10 mouse cellular contexts compared by ENCODE assay signal in the genomic region with DNA sequence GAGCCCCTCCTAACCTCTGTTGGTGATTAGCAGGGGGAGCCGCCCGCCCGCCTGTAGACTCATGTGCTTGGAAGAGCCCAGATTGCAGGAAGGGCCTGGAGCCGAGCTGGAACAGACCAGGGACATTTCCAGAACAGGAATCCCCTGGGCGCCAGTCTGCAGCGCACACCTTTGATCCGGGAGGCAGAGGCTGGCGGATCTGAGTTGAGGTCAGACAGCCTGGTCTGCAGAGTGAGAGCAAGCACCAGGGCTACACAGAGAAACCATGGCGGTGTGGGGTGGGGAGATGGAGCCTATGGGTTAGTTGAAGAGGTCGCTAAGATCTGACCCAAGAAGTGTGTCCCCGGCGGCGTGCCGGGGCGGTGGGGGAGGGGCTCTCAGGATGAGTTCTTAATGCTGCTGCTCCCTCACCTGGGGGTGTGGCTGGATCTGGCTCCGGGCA. TPM values are rescaled to one million over a fixed set of nuclear protein-coding genes. Genes with fewer than 3 reads are reported as not detected.
DNase-seq lines count a peak whose midpoint lies in the region; ATAC-seq and TF ChIP-seq lines count a peak whose summit lies in the region.
"Had no signal": no experiment of that assay in that cellular context is flagged by ENCODE, and none has a peak within 500 bp of the region (broad histone marks: within the 10 kb centered on the region; RNA-seq: fewer than 3 reads in every experiment).

No protein-coding gene starts in this region.

- H3K27ac ChIP-seq in ES-Bruce4 (ENCODE audit: insufficient read depth, low read length) = 0 out of 2 replicates have a peak overlapping the region, but pooled peaks have one; percentile 3
- peak overlapping the region; percentile 70; the same call in 1 of the 2 replicates for H3K27ac ChIP-seq in stomach, embryonic 14.5 days (ENCODE audit: low read length)
- H3K27ac ChIP-seq: hindbrain, embryonic 15.5 days had no signal

- H3K4me1 ChIP-seq in ES-Bruce4 (ENCODE audit: control insufficient read depth, insufficient read depth, low read length) = peaks cover 16% of the 10 kb centered on the region
- peaks cover 72% of the 10 kb centered on the region for H3K4me1 ChIP-seq in stomach, embryonic 14.5 days (ENCODE audit: control insufficient read depth, insufficient read depth, low read length)

- no peak for ATAC-seq in stomach, embryonic 14.5 days (ENCODE audit: insufficient number of reproducible peaks, insufficient read depth, low FRiP score, low read depth)

- TF ChIP-seq EP300 in ES-Bruce4 (IDR thresholded peaks at IDR 0.05; ENCODE audit: insufficient read depth, low read depth, low read length) = no peak

- peak overlapping the region; percentile 32 for H3K4me3 ChIP-seq in ES-Bruce4 (ENCODE audit: low read depth, low read length)
- H3K4me3 ChIP-seq in stomach, embryonic 14.5 days (ENCODE audit: low read depth, low read length) = no peak overlapping the region
- H3K4me3 ChIP-seq: hindbrain, embryonic 15.5 days had no signal

- no peaks in the 10 kb centered on the region for H3K36me3 ChIP-seq in ES-Bruce4 (ENCODE audit: control insufficient read depth, insufficient read depth, low read length, poor library complexity, severe bottlenecking)
- H3K36me3 ChIP-seq in stomach, embryonic 14.5 days (ENCODE audit: control insufficient read depth, insufficient read depth, low read length) = no peaks in the 10 kb centered on the region
- H3K36me3 ChIP-seq: hindbrain, embryonic 15.5 days had no signal

- 16% methylated on average over 16 of the region's 16 CpGs for WGBS in stomach, embryonic 14.5 days

- no peak for TF ChIP-seq POLR2A in ES-Bruce4 (IDR thresholded peaks at IDR 0.05; ENCODE audit: insufficient read depth, low read length)

- DNase-seq in cerebellum, adult 11-12 months = peak; percentile 58
- DNase-seq in cerebellum, postnatal 4 days (ENCODE audit: low spot score in 2 of 2) = no peak
- DNase-seq in gastrocnemius, postnatal 14 days = peak; percentile 73
- peak; percentile 64 for DNase-seq in kidney, adult 9 months
- DNase-seq in layer of hippocampus, adult 18-20 months (ENCODE audit: low spot score in 2 of 2) = no peak
- DNase-seq in cerebellum, postnatal 10 days = no peak

- peak overlapping the region; percentile 10; the same call in 1 of the 2 replicates for H3K4me2 ChIP-seq in stomach, embryonic 14.5 days (replicated peaks; ENCODE audit: low read depth, low read length)
- H3K4me2 ChIP-seq: hindbrain, embryonic 15.5 days had no signal

- no peak for TF ChIP-seq CTCF in ES-Bruce4 (IDR thresholded peaks at IDR 0.05; ENCODE audit: low read depth, low read length)

- H3K27me3 ChIP-seq in ES-Bruce4 (ENCODE audit: control insufficient read depth, insufficient read depth, low read length, poor library complexity, severe bottlenecking) = no peaks in the 10 kb centered on the region
- H3K27me3 ChIP-seq in stomach, embryonic 14.5 days (ENCODE audit: control insufficient read depth, insufficient read depth, low read length) = no peaks in the 10 kb centered on the region
- H3K27me3 ChIP-seq: CH12.LX; hindbrain, embryonic 15.5 days had no signal

- intact Hi-C loops in gastrocnemius, postnatal 14 days (cut with DNase I; ENCODE audit: low total_unique reads) = no loop called here

- H3K9me3 ChIP-seq in ES-Bruce4 (replicated peaks; ENCODE audit: control insufficient read depth, insufficient read depth, low read length, poor library complexity, severe bottlenecking) = no peaks in the 10 kb centered on the region
- no peaks in the 10 kb centered on the region for H3K9me3 ChIP-seq in stomach, embryonic 14.5 days (ENCODE audit: control insufficient read depth, low read depth, low read length)
- H3K9me3 ChIP-seq: hindbrain, embryonic 15.5 days had no signal

- peak overlapping the region; percentile 2; the same call in 1 of the 2 replicates for H3K9ac ChIP-seq in ES-Bruce4 (ENCODE audit: low read depth, poor library complexity, severe bottlenecking)
- H3K9ac ChIP-seq in stomach, embryonic 14.5 days (replicated peaks; ENCODE audit: low read depth, low read length) = no peak overlapping the region
- H3K9ac ChIP-seq: hindbrain, embryonic 15.5 days had no signal

RNA-seq across cellular contexts. Expression of gene Rplp0, which starts 25.0 kb away (rescaled TPM):
- polyA plus RNA-seq in ES-Bruce4 (2011; ENCODE audit: insufficient read depth, insufficient read length, low read depth, missing spikeins) = 3,041 and 3,060 TPM in 2 replicates
- total RNA-seq in gastrocnemius, postnatal 14 days (2021) = 100 to 1,000 TPM; 780 to 872 TPM
- 1,866 and 1,880 TPM in 2 replicates for polyA plus RNA-seq in stomach, embryonic 14.5 days (2014; fragmentation: Nextera tagmentation; extraction: Ambion mirVana)
- total RNA-seq in layer of hippocampus, adult 18-20 months (2021) = 100 to 1,000 TPM; 210 to 218 TPM

RNA-seq across cellular contexts. Expression of gene Pxn, which starts 27.8 kb away (rescaled TPM):
- polyA plus RNA-seq in ES-Bruce4 (2011; ENCODE audit: insufficient read depth, insufficient read length, low read depth, missing spikeins) = 35.1 and 38.1 TPM in 2 replicates
- 10 to 100 TPM; 80.6 to 83.4 TPM for total RNA-seq in gastrocnemius, postnatal 14 days (2021)
- 15.9 and 17.7 TPM in 2 replicates for polyA plus RNA-seq in stomach, embryonic 14.5 days (2014; fragmentation: Nextera tagmentation; extraction: Ambion mirVana)
- 10 to 100 TPM; 34.5 to 42.3 TPM for total RNA-seq in layer of hippocampus, adult 18-20 months (2021)

RNA-seq across cellular contexts. Expression of gene Gcn1l1, which starts 30.7 kb away (rescaled TPM):
- 62.0 and 63.3 TPM in 2 replicates for polyA plus RNA-seq in ES-Bruce4 (2011; ENCODE audit: insufficient read depth, insufficient read length, low read depth, missing spikeins)
- 10 to 100 TPM; 28.7 to 31.3 TPM for total RNA-seq in gastrocnemius, postnatal 14 days (2021)
- 42.3 TPM in 2 replicates for polyA plus RNA-seq in stomach, embryonic 14.5 days (2014; fragmentation: Nextera tagmentation; extraction: Ambion mirVana)
- 10 to 100 TPM; 64.0 to 68.7 TPM for total RNA-seq in layer of hippocampus, adult 18-20 months (2021)

RNA-seq across cellular contexts. Expression of gene Sirt4, which starts 49.8 kb away (rescaled TPM):
- 22.2 and 28.3 TPM in 2 replicates for polyA plus RNA-seq in ES-Bruce4 (2011; ENCODE audit: insufficient read depth, insufficient read length, low read depth, missing spikeins)
- 10 to 100 TPM; 10.3 to 16.6 TPM for total RNA-seq in gastrocnemius, postnatal 14 days (2021)
- 20.9 and 23.5 TPM in 2 replicates for polyA plus RNA-seq in stomach, embryonic 14.5 days (2014; fragmentation: Nextera tagmentation; extraction: Ambion mirVana)
- total RNA-seq in layer of hippocampus, adult 18-20 months (2021) = 10 to 100 TPM; 27.9 to 35.7 TPM

Comparison
In these comparisons a context has a peak if more than half of its experiments do, and no peak if none do; other contexts are left out.
1. DNase-seq: peak in cerebellum, adult 11-12 months (single experiment), gastrocnemius, postnatal 14 days (single experiment) and kidney, adult 9 months (single experiment); none in cerebellum, postnatal 4 days (0 of 2), layer of hippocampus, adult 18-20 months (0 of 2) and cerebellum, postnatal 10 days (0 of 2).